Mouse (Mus musculus): ENCODE data around the gene Stard10. TPM values are rescaled to one million over a fixed set of nuclear protein-coding genes. Genes with fewer than 3 reads are reported as not detected.

Gene Stard10
- total and polyA plus RNA-seq, 2 experiments from 2014 or later = 45.9 to 62.6 TPM

DNA sequence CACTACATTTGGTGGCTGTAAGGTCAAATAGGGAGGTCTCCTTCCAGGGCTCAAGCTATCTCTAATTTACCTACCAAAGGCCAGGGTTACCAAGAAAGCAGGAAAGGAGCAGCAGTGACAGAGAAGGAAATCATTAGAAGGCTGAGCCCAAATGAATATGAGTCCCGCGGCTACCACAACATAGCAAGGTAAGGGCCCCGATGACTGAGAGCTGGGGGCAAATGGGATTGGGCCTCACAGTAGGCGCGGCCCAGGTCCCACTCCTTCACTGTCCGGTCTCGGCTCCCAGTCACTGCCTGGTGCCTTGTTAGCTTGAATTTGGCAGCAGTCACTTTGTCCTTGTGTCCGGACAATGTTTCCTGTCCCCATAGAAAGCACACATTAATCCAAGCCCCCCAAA is 25.2 kb upstream of the Stard10 start:
- Histone ChIP-seq H3K27ac (ENCODE audit: low read depth) (no peak overlapping the region), H3K9ac (replicated peaks; ENCODE audit: low read depth, low read length) (no peak overlapping the region), H3K9me3 (replicated peaks; ENCODE audit: control insufficient read depth, low read length) (no peaks in the 10 kb centered on the region), H3K4me1 (ENCODE audit: control insufficient read depth, insufficient read depth) (no peaks in the 10 kb centered on the region), H3K36me3 (replicated peaks; ENCODE audit: control insufficient read depth, insufficient read depth, low read length) (peaks cover 53% of the 10 kb centered on the region), H3K4me3 (ENCODE audit: low read depth, low read length) (no peak overlapping the region), H3K4me2 (ENCODE audit: low read depth, low read length) (no peak overlapping the region), H3K27me3 (ENCODE audit: control insufficient read depth, insufficient read depth, low read length) (no peaks in the 10 kb centered on the region)
- DNase-seq (ENCODE audit: low spot score) (no peak), ATAC-seq (ENCODE audit: insufficient read depth, low read depth) (no peak)
- WGBS = 88% methylated on average over 8 of the region's 8 CpGs
- no peak for TF ChIP-seq CTCF (IDR thresholded peaks at IDR 0.05; ENCODE audit: low read depth)
- TF ChIP-seq EP300 (IDR thresholded peaks at IDR 0.05; ENCODE audit: low read depth) = no peak

DNA sequence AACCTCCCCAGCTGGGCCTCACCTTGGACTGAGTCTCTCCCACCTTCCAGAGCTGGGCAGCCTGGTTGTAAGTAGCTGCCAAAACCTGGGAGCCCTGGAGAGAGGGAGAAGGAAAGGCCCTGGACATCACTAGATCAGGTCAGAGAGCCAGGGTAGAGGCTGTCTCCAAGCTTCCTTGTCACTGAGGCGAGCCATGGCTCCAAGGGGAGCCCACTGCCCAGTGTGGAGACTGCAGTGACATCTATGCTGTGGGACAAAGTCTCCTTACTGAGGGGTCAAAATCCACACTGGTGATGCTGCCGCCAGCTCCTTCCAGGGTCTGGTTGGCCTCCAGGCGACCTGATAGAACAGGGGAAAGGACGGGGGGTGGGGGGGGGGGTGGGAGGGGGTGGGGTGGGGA is 24.8 kb upstream of the Stard10 start:
- TF ChIP-seq EP300 (IDR thresholded peaks at IDR 0.05; ENCODE audit: low read depth) (no peak), CTCF (IDR thresholded peaks at IDR 0.05; ENCODE audit: low read depth) (no peak)
- Histone ChIP-seq H3K27me3 (ENCODE audit: control insufficient read depth, insufficient read depth, low read length) (no peaks in the 10 kb centered on the region), H3K27ac (ENCODE audit: low read depth) (no peak overlapping the region), H3K4me3 (ENCODE audit: low read depth, low read length) (no peak overlapping the region), H3K4me2 (ENCODE audit: low read depth, low read length) (no peak overlapping the region), H3K4me1 (ENCODE audit: control insufficient read depth, insufficient read depth) (peaks cover 2% of the 10 kb centered on the region; the same call in 1 of the 2 replicates), H3K36me3 (replicated peaks; ENCODE audit: control insufficient read depth, insufficient read depth, low read length) (peaks cover 49% of the 10 kb centered on the region), H3K9ac (replicated peaks; ENCODE audit: low read depth, low read length) (no peak overlapping the region), H3K9me3 (replicated peaks; ENCODE audit: control insufficient read depth, low read length) (no peaks in the 10 kb centered on the region)
- WGBS = 69% methylated on average over 4 of the region's 4 CpGs
- ATAC-seq (ENCODE audit: insufficient read depth, low read depth) (no peak), DNase-seq (ENCODE audit: low spot score) (no peak)

DNA sequence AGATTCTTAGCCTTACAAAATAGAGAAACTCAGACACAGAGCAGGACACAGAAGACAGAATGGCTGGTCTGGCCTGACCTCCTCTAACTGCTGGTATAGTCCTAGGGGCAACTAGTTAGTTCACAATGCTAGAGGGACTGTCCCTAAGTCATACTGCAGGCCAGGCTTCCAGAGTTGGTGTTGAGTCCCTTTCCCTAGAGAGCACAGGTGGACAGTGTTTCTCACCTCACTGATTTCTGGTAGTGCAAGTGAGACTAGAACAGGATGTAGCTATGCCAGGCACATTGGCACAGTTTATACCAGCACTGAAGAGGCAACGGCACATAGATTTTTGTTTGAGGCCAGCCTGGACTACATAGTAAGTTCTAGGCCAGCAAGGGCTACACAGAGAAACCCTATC is 24.2 kb upstream of the Stard10 start:
- H3K9me3 ChIP-seq (replicated peaks; ENCODE audit: control insufficient read depth, low read length) = no peaks in the 10 kb centered on the region
- peaks cover 2% of the 10 kb centered on the region; the same call in 1 of the 2 replicates for H3K4me1 ChIP-seq (ENCODE audit: control insufficient read depth, insufficient read depth)
- no peaks in the 10 kb centered on the region for H3K27me3 ChIP-seq (ENCODE audit: control insufficient read depth, insufficient read depth, low read length)
- ATAC-seq (ENCODE audit: insufficient read depth, low read depth) = no peak
- no peak for DNase-seq (ENCODE audit: low spot score)
- H3K36me3 ChIP-seq (replicated peaks; ENCODE audit: control insufficient read depth, insufficient read depth, low read length) = peaks cover 45% of the 10 kb centered on the region
- H3K27ac ChIP-seq (ENCODE audit: low read depth) = no peak overlapping the region
- no peak for TF ChIP-seq EP300 (IDR thresholded peaks at IDR 0.05; ENCODE audit: low read depth)
- TF ChIP-seq CTCF (IDR thresholded peaks at IDR 0.05; ENCODE audit: low read depth) = no peak
- no peak overlapping the region for H3K4me3 ChIP-seq (ENCODE audit: low read depth, low read length)
- H3K9ac ChIP-seq (replicated peaks; ENCODE audit: low read depth, low read length) = no peak overlapping the region
- 86% methylated on average over 1 of the region's 1 CpGs for WGBS
- no peak overlapping the region for H3K4me2 ChIP-seq (ENCODE audit: low read depth, low read length)

DNA sequence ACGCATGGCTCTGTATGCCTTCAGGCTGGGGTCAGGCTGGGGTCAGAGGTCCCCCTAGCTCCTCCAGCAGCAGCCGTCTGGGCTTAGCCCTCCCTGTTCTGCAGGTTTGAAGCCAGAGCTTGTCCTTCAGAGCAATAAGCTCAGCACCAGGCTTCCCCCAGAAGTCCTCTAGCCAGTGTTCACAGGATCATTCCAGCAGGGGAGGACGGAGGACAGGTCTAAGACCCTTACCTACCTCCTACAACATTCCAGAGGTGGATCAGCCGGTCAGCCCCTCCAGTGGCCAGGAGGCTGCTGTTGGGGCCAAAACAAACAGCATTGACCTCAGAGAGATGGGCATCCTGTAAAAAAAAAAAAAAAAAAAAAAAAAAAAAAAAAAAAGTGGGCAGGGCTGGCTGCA is 23.7 kb upstream of the Stard10 start:
- Histone ChIP-seq H3K27ac (ENCODE audit: low read depth) (no peak overlapping the region), H3K9me3 (replicated peaks; ENCODE audit: control insufficient read depth, low read length) (no peaks in the 10 kb centered on the region), H3K36me3 (replicated peaks; ENCODE audit: control insufficient read depth, insufficient read depth, low read length) (peaks cover 42% of the 10 kb centered on the region), H3K4me2 (ENCODE audit: low read depth, low read length) (no peak overlapping the region), H3K27me3 (ENCODE audit: control insufficient read depth, insufficient read depth, low read length) (no peaks in the 10 kb centered on the region), H3K4me1 (ENCODE audit: control insufficient read depth, insufficient read depth) (peaks cover 2% of the 10 kb centered on the region; the same call in 1 of the 2 replicates), H3K9ac (replicated peaks; ENCODE audit: low read depth, low read length) (no peak overlapping the region), H3K4me3 (ENCODE audit: low read depth, low read length) (no peak overlapping the region)
- no peak for DNase-seq (ENCODE audit: low spot score)
- 62% methylated on average over 4 of the region's 4 CpGs for WGBS
- ATAC-seq (ENCODE audit: insufficient read depth, low read depth) = no peak
- no peak for TF ChIP-seq EP300 (IDR thresholded peaks at IDR 0.05; ENCODE audit: low read depth)
- TF ChIP-seq CTCF (IDR thresholded peaks at IDR 0.05; ENCODE audit: low read depth) = no peak

DNA sequence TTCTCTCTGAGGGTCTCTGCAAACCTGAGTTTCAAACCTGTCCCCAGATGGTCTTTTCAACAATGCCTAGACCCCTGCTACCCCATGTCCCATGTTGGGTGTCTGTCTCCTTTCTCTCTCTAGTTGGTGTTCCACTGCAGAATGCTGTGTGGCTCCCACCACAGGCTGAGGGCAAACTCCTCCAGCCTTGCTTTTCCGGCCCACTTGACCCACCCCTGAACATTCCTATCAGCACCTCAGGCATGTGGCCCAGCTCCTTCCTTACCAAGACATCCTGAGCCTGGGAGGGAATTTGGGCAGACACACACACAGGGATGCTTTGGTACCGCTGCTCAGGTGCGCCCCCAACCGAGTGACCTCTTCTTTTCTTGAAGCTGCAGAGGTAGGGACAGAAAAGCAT is 23.3 kb upstream of the Stard10 start:
- H3K27ac ChIP-seq (ENCODE audit: low read depth) = no peak overlapping the region
- no peak overlapping the region for H3K9ac ChIP-seq (replicated peaks; ENCODE audit: low read depth, low read length)
- 57% methylated on average over 4 of the region's 4 CpGs for WGBS
- H3K36me3 ChIP-seq (replicated peaks; ENCODE audit: control insufficient read depth, insufficient read depth, low read length) = peaks cover 42% of the 10 kb centered on the region
- H3K9me3 ChIP-seq (replicated peaks; ENCODE audit: control insufficient read depth, low read length) = no peaks in the 10 kb centered on the region
- ATAC-seq (ENCODE audit: insufficient read depth, low read depth) (no peak), DNase-seq (ENCODE audit: low spot score) (no peak)
- no peak overlapping the region for H3K4me2 ChIP-seq (ENCODE audit: low read depth, low read length)
- H3K4me3 ChIP-seq (ENCODE audit: low read depth, low read length) = no peak overlapping the region
- no peak for TF ChIP-seq EP300 (IDR thresholded peaks at IDR 0.05; ENCODE audit: low read depth)
- TF ChIP-seq CTCF (IDR thresholded peaks at IDR 0.05; ENCODE audit: low read depth) = no peak
- peaks cover 2% of the 10 kb centered on the region; the same call in 1 of the 2 replicates for H3K4me1 ChIP-seq (ENCODE audit: control insufficient read depth, insufficient read depth)
- no peaks in the 10 kb centered on the region for H3K27me3 ChIP-seq (ENCODE audit: control insufficient read depth, insufficient read depth, low read length)

DNA sequence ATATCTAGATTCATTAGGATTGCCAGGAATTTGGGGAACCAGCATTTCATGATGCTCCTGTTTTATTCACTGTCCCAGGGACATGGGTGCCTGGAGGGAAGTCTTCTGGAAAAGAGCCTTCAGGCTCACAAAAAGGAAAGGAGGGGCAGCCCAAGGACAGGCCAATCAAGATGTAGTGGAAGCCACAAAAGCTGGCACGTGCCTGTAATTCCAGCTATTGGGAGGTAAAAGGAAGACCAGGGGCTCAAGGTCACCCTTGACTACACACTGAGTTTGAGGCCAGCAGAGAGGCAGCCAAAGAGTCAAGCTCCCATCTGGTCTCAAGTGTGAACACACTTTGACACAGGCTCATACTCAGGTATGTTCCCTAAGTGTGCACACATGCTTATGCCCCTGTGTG is 21.4 kb upstream of the Stard10 start:
- TF ChIP-seq EP300 (IDR thresholded peaks at IDR 0.05; ENCODE audit: low read depth) (no peak), CTCF (IDR thresholded peaks at IDR 0.05; ENCODE audit: low read depth) (no peak)
- H3K36me3 ChIP-seq (replicated peaks; ENCODE audit: control insufficient read depth, insufficient read depth, low read length) = peaks cover 25% of the 10 kb centered on the region
- ATAC-seq (ENCODE audit: insufficient read depth, low read depth) (no peak), DNase-seq (ENCODE audit: low spot score) (no peak)
- no peak overlapping the region for H3K27ac ChIP-seq (ENCODE audit: low read depth)
- H3K9me3 ChIP-seq (replicated peaks; ENCODE audit: control insufficient read depth, low read length) = no peaks in the 10 kb centered on the region
- H3K4me2 ChIP-seq (ENCODE audit: low read depth, low read length) = no peak overlapping the region
- no peak overlapping the region for H3K9ac ChIP-seq (replicated peaks; ENCODE audit: low read depth, low read length)
- no peaks in the 10 kb centered on the region for H3K27me3 ChIP-seq (ENCODE audit: control insufficient read depth, insufficient read depth, low read length)
- 25% methylated on average over 1 of the region's 1 CpGs for WGBS
- no peak overlapping the region for H3K4me3 ChIP-seq (ENCODE audit: low read depth, low read length)
- peaks cover 2% of the 10 kb centered on the region; the same call in 1 of the 2 replicates for H3K4me1 ChIP-seq (ENCODE audit: control insufficient read depth, insufficient read depth)

Data from heart, postnatal 0 days (tissue).